Mouse (Mus musculus) stomach, embryonic 16.5 days (tissue): ENCODE measurements around the gene Adamtsl1. TPM values are rescaled to one million over a fixed set of nuclear protein-coding genes. Genes with fewer than 3 reads are reported as not detected.

ENCODE experiments used
- ATAC-seq: fragments of 200-750 bp; cut with Nextera tagmentation; 2 replicates; pipeline ENCODE4 v1.8.0; 2017; ENCODE audit warnings: moderate number of reproducible peaks, moderate TSS enrichment; ENCODE audit not compliant: insufficient read depth, low FRiP score
- H3K27ac ChIP-seq: fragments of 300-500 bp; sonication (generic); 2 replicates; pipeline ENCODE4 v1.5.1; 2014; ENCODE audit warnings: low read length
- H3K27me3 ChIP-seq: fragments of 300-500 bp; sonication (generic); 2 replicates; pipeline ENCODE4 v1.6.1; 2014; ENCODE audit warnings: low read length, control low read depth, mixed read lengths; ENCODE audit not compliant: control insufficient read depth, insufficient read depth
- H3K36me3 ChIP-seq: fragments of 300-500 bp; sonication (generic); 2 replicates; pipeline ENCODE4 v1.6.1; 2014; ENCODE audit warnings: low read length; ENCODE audit not compliant: control insufficient read depth, insufficient read depth
- H3K4me1 ChIP-seq: fragments of 300-500 bp; sonication (generic); 2 replicates; pipeline ENCODE4 v1.6.1; 2014; ENCODE audit warnings: low read length, control low read depth, mixed read lengths; ENCODE audit not compliant: control insufficient read depth, insufficient read depth
- H3K4me2 ChIP-seq: fragments of 300-500 bp; sonication (generic); 2 replicates; pipeline ENCODE4 v1.6.1; 2014; ENCODE audit warnings: low read depth, low read length, mixed read lengths
- H3K4me3 ChIP-seq: fragments of 300-500 bp; sonication (generic); replicated peaks from 2 replicates; pipeline ENCODE4 v1.5.1; 2014; ENCODE audit warnings: mild to moderate bottlenecking, low read length
- H3K9ac ChIP-seq: fragments of 300-500 bp; sonication (generic); 2 replicates; pipeline ENCODE4 v1.6.1; 2014; ENCODE audit warnings: low read length
- H3K9me3 ChIP-seq: fragments of 300-500 bp; sonication (generic); replicated peaks from 2 replicates; pipeline ENCODE4 v1.6.1; 2016; ENCODE audit warnings: low read length, control low read depth; ENCODE audit not compliant: control insufficient read depth
- WGBS: fragments of 180-500 bp; shearing (Covaris S2); extraction: QIAGEN DNeasy Blood & Tissue Kit; methylation state at CpG from one replicate; pipeline ENCODE4 v1.1.7; 2014; 5-methylcytosine and 5-hydroxymethylcytosine counted together
- polyA plus RNA-seq: library from polyadenylated mRNA; unstranded; fragments of >200 nt; fragmentation: Nextera tagmentation; extraction: Ambion mirVana; gene quantifications from 2 replicates; pipeline ENCODE4 v1.2.1, GENCODE M21; 2015

Adamtsl1 gene
- polyA plus RNA-seq, 1 experiment from 2014 or later = 22.0 TPM

GRCm38 (mm10) chr4:86087508-86087907, 573.5 kb downstream of the Adamtsl1 start:
- no peaks in the 10 kb centered on the region for H3K4me1 ChIP-seq
- no peaks in the 10 kb centered on the region for H3K27me3 ChIP-seq
- no peak for ATAC-seq
- no peak overlapping the region for H3K9ac ChIP-seq
- no peak overlapping the region for H3K4me2 ChIP-seq
- H3K27ac ChIP-seq = no peak overlapping the region
- no peaks in the 10 kb centered on the region for H3K9me3 ChIP-seq
- H3K36me3 ChIP-seq = no peaks in the 10 kb centered on the region
- 78% methylated on average over 5 of the region's 5 CpGs for WGBS
- no peak overlapping the region for H3K4me3 ChIP-seq

- Histone ChIP-seq H3K4me1 (no peaks in the 10 kb centered on the region), H3K4me2 (no peak overlapping the region), H3K9me3 (no peaks in the 10 kb centered on the region), H3K27me3 (no peaks in the 10 kb centered on the region), H3K4me3 (no peak overlapping the region), H3K27ac (no peak overlapping the region), H3K36me3 (no peaks in the 10 kb centered on the region), H3K9ac (no peak overlapping the region)
- WGBS = 76% methylated on average over 1 of the region's 1 CpGs
- no peak for ATAC-seq
Observed at GRCm38 (mm10) chr4:86103207-86103606, 589.2 kb downstream of the Adamtsl1 start.

GRCm38 (mm10) chr4:86108325-86108724, 594.4 kb downstream of the Adamtsl1 start:
- Histone ChIP-seq H3K4me1 (no peaks in the 10 kb centered on the region), H3K4me3 (no peak overlapping the region), H3K4me2 (no peak overlapping the region), H3K27ac (no peak overlapping the region), H3K36me3 (no peaks in the 10 kb centered on the region), H3K9me3 (no peaks in the 10 kb centered on the region), H3K9ac (no peak overlapping the region), H3K27me3 (no peaks in the 10 kb centered on the region)
- no peak for ATAC-seq
- 87% methylated on average over 4 of the region's 4 CpGs for WGBS

GRCm38 (mm10) chr4:86119067-86119466, 605.1 kb downstream of the Adamtsl1 start:
- 41% methylated on average over 2 of the region's 2 CpGs for WGBS
- no peak overlapping the region for H3K9ac ChIP-seq
- H3K27ac ChIP-seq = no peak overlapping the region
- no peaks in the 10 kb centered on the region for H3K36me3 ChIP-seq
- no peak overlapping the region for H3K4me2 ChIP-seq
- 0 out of 2 replicates have a peak, but pooled peaks cover 6% of the 10 kb centered on the region for H3K4me1 ChIP-seq
- no peaks in the 10 kb centered on the region for H3K9me3 ChIP-seq
- no peak for ATAC-seq
- H3K27me3 ChIP-seq = no peaks in the 10 kb centered on the region
- no peak overlapping the region for H3K4me3 ChIP-seq

GRCm38 (mm10) chr4:86122431-86122830, 608.5 kb downstream of the Adamtsl1 start:
- H3K4me2 ChIP-seq = no peak overlapping the region
- no peak overlapping the region for H3K4me3 ChIP-seq
- H3K9ac ChIP-seq = no peak overlapping the region
- no peaks in the 10 kb centered on the region for H3K27me3 ChIP-seq
- H3K27ac ChIP-seq = no peak overlapping the region
- no peaks in the 10 kb centered on the region for H3K9me3 ChIP-seq
- 34% methylated on average over 5 of the region's 5 CpGs for WGBS
- no peaks in the 10 kb centered on the region for H3K36me3 ChIP-seq
- 0 out of 2 replicates have a peak, but pooled peaks cover 9% of the 10 kb centered on the region for H3K4me1 ChIP-seq
- no peak for ATAC-seq

- Histone ChIP-seq H3K27ac (no peak overlapping the region), H3K4me3 (no peak overlapping the region), H3K4me2 (no peak overlapping the region), H3K9ac (no peak overlapping the region), H3K27me3 (no peaks in the 10 kb centered on the region), H3K36me3 (no peaks in the 10 kb centered on the region), H3K9me3 (no peaks in the 10 kb centered on the region), H3K4me1 (0 out of 2 replicates have a peak, but pooled peaks cover 9% of the 10 kb centered on the region)
- ATAC-seq = peak; percentile 29; the same call in 1 of the 2 replicates
- WGBS = 29% methylated on average over 3 of the region's 3 CpGs
Observed at GRCm38 (mm10) chr4:86124374-86124773, 610.4 kb downstream of the Adamtsl1 start.

- Histone ChIP-seq H3K27me3 (no peaks in the 10 kb centered on the region), H3K9me3 (no peaks in the 10 kb centered on the region), H3K9ac (no peak overlapping the region), H3K27ac (no peak overlapping the region), H3K4me2 (no peak overlapping the region), H3K36me3 (no peaks in the 10 kb centered on the region), H3K4me1 (0 out of 2 replicates have a peak, but pooled peaks cover 9% of the 10 kb centered on the region), H3K4me3 (no peak overlapping the region)
- WGBS = 47% methylated on average over 2 of the region's 2 CpGs
- ATAC-seq = 0 out of 2 replicates have a peak, but pooled peaks have one; percentile 40
Observed at GRCm38 (mm10) chr4:86126636-86127035, 612.7 kb downstream of the Adamtsl1 start.

- 70% methylated on average over 4 of the region's 4 CpGs for WGBS
- no peak for ATAC-seq
Observed at GRCm38 (mm10) chr4:86158551-86158950, 644.6 kb downstream of the Adamtsl1 start.

GRCm38 (mm10) chr4:86159362-86159761, 645.4 kb downstream of the Adamtsl1 start:
- no peaks in the 10 kb centered on the region for H3K4me1 ChIP-seq
- H3K4me2 ChIP-seq = no peak overlapping the region
- no peaks in the 10 kb centered on the region for H3K9me3 ChIP-seq
- no peaks in the 10 kb centered on the region for H3K36me3 ChIP-seq
- WGBS = 36% methylated on average over 1 of the region's 1 CpGs
- H3K27ac ChIP-seq = no peak overlapping the region
- no peaks in the 10 kb centered on the region for H3K27me3 ChIP-seq
- no peak for ATAC-seq
- no peak overlapping the region for H3K9ac ChIP-seq
- no peak overlapping the region for H3K4me3 ChIP-seq

More at GRCm38 (mm10) chr4:86158551-86158950, 644.6 kb downstream of the Adamtsl1 start:
- H3K27me3 ChIP-seq = no peaks in the 10 kb centered on the region
- no peaks in the 10 kb centered on the region for H3K9me3 ChIP-seq
- H3K4me1 ChIP-seq = no peaks in the 10 kb centered on the region
- H3K4me3 ChIP-seq = no peak overlapping the region
- H3K9ac ChIP-seq = no peak overlapping the region
- H3K36me3 ChIP-seq = no peaks in the 10 kb centered on the region
- H3K27ac ChIP-seq = no peak overlapping the region
- H3K4me2 ChIP-seq = no peak overlapping the region
